Mouse (Mus musculus) layer of hippocampus, adult 9-11 months (tissue): Measurements from ENCODE around the gene Rdh7.
"Not testable (repeated sequence)": the region's sequence is repeated elsewhere in the genome, so short reads cannot be mapped to it uniquely, and the experiment has no call there.

Experiments
- DNase-seq: peaks from one replicate; pipeline ENCODE4 v3.0.0; 2022

Gene Rdh7

GRCm38 (mm10) chr10:127888605-127889004, at the start of gene Rdh7:
TSS of gene Rdh7 (minus strand) at chr10:127888817.
- no peak for DNase-seq

- no peak for DNase-seq
These were observed 48.9 kb upstream of the Rdh7 start for GRCm38 (mm10) chr10:127937428-127938010.

- no peak for DNase-seq
These were observed 48.3 kb upstream of the Rdh7 start for GRCm38 (mm10) chr10:127936747-127937409.

- DNase-seq = no peak
These were observed 47.7 kb upstream of the Rdh7 start for GRCm38 (mm10) chr10:127936271-127936670.

- no peak for DNase-seq
These were observed 43.8 kb upstream of the Rdh7 start for GRCm38 (mm10) chr10:127932290-127932926.

GRCm38 (mm10) chr10:127927737-127928136, 39.1 kb upstream of the Rdh7 start:
- no peak for DNase-seq

- DNase-seq = peak; percentile 79
These were observed 36.2 kb upstream of the Rdh7 start for GRCm38 (mm10) chr10:127924597-127925378.

- DNase-seq = no peak
These were observed 34.4 kb upstream of the Rdh7 start for GRCm38 (mm10) chr10:127923024-127923423.

- DNase-seq = no peak
These were observed 33.6 kb upstream of the Rdh7 start for GRCm38 (mm10) chr10:127922241-127922640.

- no peak for DNase-seq
These were observed 29.0 kb upstream of the Rdh7 start for GRCm38 (mm10) chr10:127917651-127918050.

GRCm38 (mm10) chr10:127917183-127917582, 28.6 kb upstream of the Rdh7 start:
- not testable (repeated sequence) for DNase-seq

- no peak for DNase-seq
These were observed 27.0 kb upstream of the Rdh7 start for GRCm38 (mm10) chr10:127915578-127915977.

GRCm38 (mm10) chr10:127907386-127907951, 18.9 kb upstream of the Rdh7 start:
- no peak for DNase-seq

GRCm38 (mm10) chr10:127906138-127906537, 17.5 kb upstream of the Rdh7 start:
- DNase-seq = no peak

GRCm38 (mm10) chr10:127904718-127905446, 16.3 kb upstream of the Rdh7 start:
- no peak for DNase-seq

- DNase-seq = no peak
These were observed 14.5 kb upstream of the Rdh7 start for GRCm38 (mm10) chr10:127903116-127903515.

- DNase-seq = no peak
These were observed 13.1 kb upstream of the Rdh7 start for GRCm38 (mm10) chr10:127901751-127902150.

GRCm38 (mm10) chr10:127899783-127900182, 11.2 kb upstream of the Rdh7 start:
- DNase-seq = no peak

- DNase-seq = no peak
These were observed 9.6 kb upstream of the Rdh7 start, which contains the start of gene Sdr9c7 for GRCm38 (mm10) chr10:127898218-127898617. TSS of gene Sdr9c7 (plus strand) at chr10:127898518.

GRCm38 (mm10) chr10:127897506-127897905, 8.9 kb upstream of the Rdh7 start:
- DNase-seq = no peak

GRCm38 (mm10) chr10:127896705-127897104, 8.1 kb upstream of the Rdh7 start:
- no peak for DNase-seq
